Mouse (Mus musculus) MEL (cell line): Measurements from ENCODE around the gene Ly9. TPM values are rescaled to one million over a fixed set of nuclear protein-coding genes. Genes with fewer than 3 reads are reported as not detected.

Experiments
- DNase-seq: peaks from one replicate; pipeline ENCODE4 v3.0.0; 2011; ENCODE audit warnings: low read depth, low spot score
- H3K27ac ChIP-seq: 2 replicates; pipeline ENCODE4 v1.5.1; 2012; ENCODE audit warnings: low read depth, mild to moderate bottlenecking, control low read depth, low read length, moderate library complexity; ENCODE audit not compliant: control insufficient read depth
- H3K27me3 ChIP-seq, 2 experiments: fragments of 150-350 bp in 1 of 2; sonication (generic) in 1 of 2; 2 replicates each; pipeline ENCODE4 v1.6.1; 2012; ENCODE audit warnings: low read length in 2 of 2, mild to moderate bottlenecking in 2 of 2, improper control_type of control experiment in 1 of 2, moderate library complexity in 1 of 2; ENCODE audit not compliant: insufficient read depth in 2 of 2, control insufficient read depth in 1 of 2
- H3K36me3 ChIP-seq, 2 experiments: 2 replicates each; pipeline ENCODE4 v1.6.1; 2012 to 2014; ENCODE audit warnings: low read length in 2 of 2, improper control_type of control experiment in 1 of 2, inconsistent platforms in 1 of 2, mild to moderate bottlenecking in 1 of 2; ENCODE audit not compliant: insufficient read depth in 2 of 2, control insufficient read depth in 1 of 2
- H3K4me1 ChIP-seq, 2 experiments: fragments of 150-350 bp in 1 of 2; sonication (generic) in 1 of 2; 2 replicates each; pipeline ENCODE4 v1.6.1; 2012; ENCODE audit warnings: low read length in 2 of 2, improper control_type of control experiment in 1 of 2, mild to moderate bottlenecking in 1 of 2; ENCODE audit not compliant: insufficient read depth in 2 of 2, control insufficient read depth in 1 of 2
- H3K4me3 ChIP-seq, 2 experiments: fragments of 150-350 bp in 1 of 2; sonication (generic) in 1 of 2; 2 replicates each; pipeline ENCODE4 v1.5.1; 2012; ENCODE audit warnings: low read depth in 2 of 2, low read length in 2 of 2, mild to moderate bottlenecking in 2 of 2, moderate library complexity in 2 of 2, control low read depth in 1 of 2, improper control_type of control experiment in 1 of 2; ENCODE audit not compliant: control insufficient read depth in 1 of 2, insufficient read depth in 1 of 2
- H3K79me2 ChIP-seq: 2 replicates; pipeline ENCODE4 v1.6.1; 2012; ENCODE audit warnings: mild to moderate bottlenecking, low read length, moderate library complexity; ENCODE audit not compliant: control insufficient read depth, poor library complexity, insufficient read depth
- H3K9ac ChIP-seq: 2 replicates; pipeline ENCODE4 v1.6.1; 2012; ENCODE audit warnings: low read depth, mild to moderate bottlenecking, control low read depth, low read length, moderate library complexity; ENCODE audit not compliant: control insufficient read depth, poor library complexity, severe bottlenecking
- H3K9me3 ChIP-seq: fragments of 150-350 bp; sonication (generic); replicated peaks from 2 replicates; pipeline ENCODE4 v1.6.1; 2012; ENCODE audit warnings: mild to moderate bottlenecking, low read length, improper control_type of control experiment, moderate library complexity; ENCODE audit not compliant: insufficient read depth
- BHLHE40 ChIP-seq: IDR thresholded peaks from 2 replicates; pipeline ENCODE4 v1.6.1; 2012; ENCODE audit warnings: low read depth, mild to moderate bottlenecking, inconsistent platforms, low read length, improper control_type of control experiment, borderline replicate concordance
- CHD1 ChIP-seq: IDR thresholded peaks from 2 replicates; pipeline ENCODE4 v1.6.1; 2012; ENCODE audit warnings: low read depth, mild to moderate bottlenecking, inconsistent platforms, low read length, improper control_type of control experiment
- CHD2 ChIP-seq: IDR thresholded peaks from 2 replicates; pipeline ENCODE4 v1.6.1; 2011; ENCODE audit warnings: low read length, improper control_type of control experiment
- CTCF ChIP-seq, 3 experiments: IDR thresholded peaks in 2 of 3; conservative IDR thresholded peaks in 1 of 3; 2 replicates each; pipeline ENCODE4 v1.5.1; 2011 to 2012; ENCODE audit warnings: low read length in 3 of 3, low read depth in 2 of 3, mild to moderate bottlenecking in 2 of 3, improper control_type of control experiment in 1 of 3, inconsistent platforms in 1 of 3, mixed read lengths in 1 of 3, moderate library complexity in 1 of 3; ENCODE audit not compliant: control insufficient read depth in 1 of 3, insufficient read depth in 1 of 3, poor library complexity in 1 of 3, severe bottlenecking in 1 of 3
- ELF1 ChIP-seq: IDR thresholded peaks from 2 replicates; pipeline ENCODE4 v1.6.1; 2014; ENCODE audit warnings: low read depth, mild to moderate bottlenecking, inconsistent platforms, low read length, improper control_type of control experiment, moderate library complexity
- ETS1 ChIP-seq: IDR thresholded peaks from 2 replicates; pipeline ENCODE4 v1.6.1; 2012; ENCODE audit warnings: low read depth, mild to moderate bottlenecking, inconsistent platforms, low read length, improper control_type of control experiment, moderate library complexity
- GABPA ChIP-seq: IDR thresholded peaks from 2 replicates; pipeline ENCODE4 v1.6.1; 2012; ENCODE audit warnings: low read depth, mild to moderate bottlenecking, inconsistent platforms, low read length, improper control_type of control experiment, moderate library complexity
- GATA1 ChIP-seq: IDR thresholded peaks from 2 replicates; pipeline ENCODE4 v1.6.1; 2011; ENCODE audit warnings: low read depth, low read length, improper control_type of control experiment
- KAT2A ChIP-seq: conservative IDR thresholded peaks from 2 replicates; pipeline ENCODE4 v1.6.1; 2012; ENCODE audit warnings: low read depth, low read length, improper control_type of control experiment, inconsistent platforms
- MAFK ChIP-seq: IDR thresholded peaks from 2 replicates; pipeline ENCODE4 v1.6.1; 2011; ENCODE audit warnings: low read depth, mild to moderate bottlenecking, low read length, improper control_type of control experiment, borderline replicate concordance
- MAX ChIP-seq: IDR thresholded peaks from 2 replicates; pipeline ENCODE4 v1.6.1; 2011; ENCODE audit warnings: low read length, improper control_type of control experiment
- MEF2A ChIP-seq: IDR thresholded peaks from 2 replicates; pipeline ENCODE4 v1.6.1; 2014; ENCODE audit warnings: low read depth, mild to moderate bottlenecking, inconsistent platforms, low read length, improper control_type of control experiment; ENCODE audit not compliant: poor library complexity, insufficient replicate concordance, severe bottlenecking; ENCODE audit errors: extremely low read depth
- MXI1 ChIP-seq: IDR thresholded peaks from 2 replicates; pipeline ENCODE4 v1.6.1; 2011; ENCODE audit warnings: mild to moderate bottlenecking, low read depth, low read length, improper control_type of control experiment
- MYB ChIP-seq: IDR thresholded peaks from 2 replicates; pipeline ENCODE4 v1.6.1; 2011; ENCODE audit warnings: mild to moderate bottlenecking, low read depth, low read length, improper control_type of control experiment
- NELFE ChIP-seq: IDR thresholded peaks from 2 replicates; pipeline ENCODE4 v1.6.1; 2011; ENCODE audit warnings: low read depth, low read length, improper control_type of control experiment
- POLR2A ChIP-seq, 2 experiments: IDR thresholded peaks; 2 replicates each; pipeline ENCODE4 v1.6.1; 2011 to 2012; ENCODE audit warnings: low read length in 2 of 2, mild to moderate bottlenecking in 2 of 2, control low read depth in 1 of 2, improper control_type of control experiment in 1 of 2, low read depth in 1 of 2, moderate library complexity in 1 of 2; ENCODE audit not compliant: control insufficient read depth in 1 of 2, insufficient read depth in 1 of 2, poor library complexity in 1 of 2
- POLR2AphosphoS2 ChIP-seq: IDR thresholded peaks from 2 replicates; pipeline ENCODE4 v1.6.1; 2011; ENCODE audit warnings: low read length, improper control_type of control experiment
- POLR2AphosphoS5 ChIP-seq: IDR thresholded peaks from 2 replicates; pipeline ENCODE4 v1.6.1; 2012; ENCODE audit warnings: low read depth, borderline replicate concordance, mild to moderate bottlenecking, inconsistent platforms, low read length, moderate library complexity, mixed read lengths
- RAD21 ChIP-seq: IDR thresholded peaks from 2 replicates; pipeline ENCODE4 v1.6.1; 2011; ENCODE audit warnings: mild to moderate bottlenecking, low read depth, low read length, improper control_type of control experiment
- RCOR1 ChIP-seq: IDR thresholded peaks from 2 replicates; pipeline ENCODE4 v1.6.1; 2012; ENCODE audit warnings: low read depth, mild to moderate bottlenecking, inconsistent platforms, low read length, improper control_type of control experiment
- SMC3 ChIP-seq: IDR thresholded peaks from 2 replicates; pipeline ENCODE4 v1.6.1; 2011; ENCODE audit warnings: low read depth, low read length, improper control_type of control experiment
- TBP ChIP-seq: IDR thresholded peaks from 2 replicates; pipeline ENCODE4 v1.8.0; 2011; ENCODE audit warnings: low read depth, low read length, improper control_type of control experiment
- TCF12 ChIP-seq: IDR thresholded peaks from 2 replicates; pipeline ENCODE4 v1.6.1; 2014; ENCODE audit warnings: low read depth, mild to moderate bottlenecking, inconsistent platforms, low read length, improper control_type of control experiment, moderate library complexity
- UBTF ChIP-seq: IDR thresholded peaks from 2 replicates; pipeline ENCODE4 v1.6.1; 2012; ENCODE audit warnings: low read depth, mild to moderate bottlenecking, inconsistent platforms, low read length, improper control_type of control experiment, moderate library complexity, borderline replicate concordance; ENCODE audit not compliant: insufficient read depth
- USF1 ChIP-seq: IDR thresholded peaks from 2 replicates; pipeline ENCODE4 v1.6.1; 2014; ENCODE audit warnings: low read depth, mild to moderate bottlenecking, inconsistent platforms, low read length, improper control_type of control experiment, moderate library complexity
- USF2 ChIP-seq, 2 experiments: IDR thresholded peaks; 2 replicates each; pipeline ENCODE4 v1.6.1; 2011 to 2012; ENCODE audit warnings: improper control_type of control experiment in 2 of 2, low read length in 2 of 2, borderline replicate concordance in 1 of 2, inconsistent platforms in 1 of 2, low read depth in 1 of 2, mild to moderate bottlenecking in 1 of 2; ENCODE audit not compliant: insufficient read depth in 1 of 2
- ZC3H11A ChIP-seq: IDR thresholded peaks from 2 replicates; pipeline ENCODE4 v1.6.1; 2012; ENCODE audit warnings: low read depth, mild to moderate bottlenecking, inconsistent platforms, low read length, improper control_type of control experiment
- ZMIZ1 ChIP-seq: IDR thresholded peaks from 2 replicates; pipeline ENCODE4 v1.6.1; 2012; ENCODE audit warnings: low read depth, mild to moderate bottlenecking, inconsistent platforms, low read length, improper control_type of control experiment, moderate library complexity
- ZNF384 ChIP-seq: IDR thresholded peaks from 2 replicates; pipeline ENCODE4 v1.6.1; 2012; ENCODE audit warnings: low read depth, mild to moderate bottlenecking, inconsistent platforms, low read length, improper control_type of control experiment
- polyA plus RNA-seq, 2 experiments: library from polyadenylated mRNA; stranded (reverse) in 1 of 2; unstranded in 1 of 2; fragments of >175 nt in 1 of 2; fragments of >200 nt in 1 of 2; gene quantifications; 2 replicates each; pipeline versions ENCODE4 v1.2.1 to v1.2.4; 2012; ENCODE audit warnings: low replicate concordance in 2 of 2, low read depth in 1 of 2; ENCODE audit not compliant: insufficient read length in 2 of 2, insufficient read depth in 1 of 2, missing spikeins in 1 of 2
- total RNA-seq: library from RNA; depleted of rRNA; stranded (reverse); fragments of 300-350 nt; gene quantifications from 2 replicates; pipeline ENCODE4 v1.2.3, GENCODE M21; 2012

The Ly9 gene
- total and polyA plus RNA-seq, 3 experiments, result 0.25 TPM; not detected in 2

- H3K36me3 ChIP-seq, result no peaks in the 10 kb centered on the region
- no peak overlapping the region for H3K4me3 ChIP-seq
- H3K9ac ChIP-seq, result no peak overlapping the region
- H3K27me3 ChIP-seq, result no peaks in the 10 kb centered on the region
- TF ChIP-seq ETS1 (no peak), KAT2A (no peak), POLR2A (IDR thresholded peaks at IDR 0.05; ENCODE audit: control insufficient read depth in 1 of 2, insufficient read depth in 1 of 2, low read depth in 1 of 2, low read length in 2 of 2, poor library complexity in 1 of 2) (no peak), MYB (no peak), CTCF (IDR thresholded peaks at IDR 0.05 in 2 of 3, conservative IDR thresholded peaks at IDR 0.05 in 1 of 3; ENCODE audit: control insufficient read depth in 1 of 3, insufficient read depth in 1 of 3, low read depth in 2 of 3, low read length in 3 of 3, poor library complexity in 1 of 3, severe bottlenecking in 1 of 3) (peak; percentile 50 to 78 (median 63)), ZNF384 (no peak), USF2 (IDR thresholded peaks at IDR 0.05; ENCODE audit: borderline replicate concordance in 1 of 2, insufficient read depth in 1 of 2, low read depth in 1 of 2, low read length in 2 of 2) (no peak), POLR2AphosphoS5 (no peak), ELF1 (no peak), POLR2AphosphoS2 (no peak), USF1 (no peak), ZC3H11A (peak; percentile 48), GABPA (no peak), NELFE (no peak), CHD2 (no peak), TBP (no peak), RCOR1 (no peak), CHD1 (no peak), TCF12 (no peak), SMC3 (peak; percentile 69), MAFK (no peak), RAD21 (peak; percentile 57), MXI1 (no peak)
- no peaks in the 10 kb centered on the region for H3K79me2 ChIP-seq
- no peaks in the 10 kb centered on the region for H3K9me3 ChIP-seq
- peak; percentile 68 for DNase-seq
- no peak overlapping the region for H3K27ac ChIP-seq
- H3K4me1 ChIP-seq, result no peaks in the 10 kb centered on the region
Observed at GRCm38 (mm10) chr1:171610026-171610425, 2.8 kb upstream of the Ly9 start.

DNA sequence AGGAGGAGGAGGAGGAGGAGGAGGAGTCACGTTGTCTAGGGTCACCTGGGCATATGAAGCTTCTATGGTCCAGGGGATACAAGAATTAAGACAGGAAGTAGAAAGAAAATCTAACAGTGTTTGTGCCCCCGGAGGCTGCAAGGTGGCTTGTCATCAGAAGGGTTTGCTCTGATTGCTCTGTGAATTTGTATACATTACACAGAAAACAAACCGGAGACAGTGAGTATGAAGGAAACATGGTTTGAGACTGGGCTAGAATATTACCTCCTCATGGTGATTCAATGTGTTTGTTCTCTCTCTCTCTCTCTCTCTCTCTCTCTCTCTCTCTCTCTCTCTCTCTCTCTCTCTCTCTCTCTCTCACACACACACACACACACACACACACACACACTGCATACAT, 554 bp downstream of the Ly9 start:
- no peaks in the 10 kb centered on the region for H3K4me1 ChIP-seq
- H3K27me3 ChIP-seq, result peaks cover 0 to 1% of the 10 kb centered on the region in 2 experiments; a peak in 3 of 4 replicates
- no peak overlapping the region for H3K27ac ChIP-seq
- DNase-seq, result no peak
- no peaks in the 10 kb centered on the region for H3K9me3 ChIP-seq
- no peaks in the 10 kb centered on the region for H3K36me3 ChIP-seq
- TF ChIP-seq USF1, result no peak
- no peak for TF ChIP-seq MEF2A
- no peak for TF ChIP-seq RCOR1
- no peak for TF ChIP-seq GATA1
- TF ChIP-seq UBTF, result no peak
- TF ChIP-seq POLR2AphosphoS5, result no peak
- TF ChIP-seq ZMIZ1, result no peak
- TF ChIP-seq KAT2A, result no peak
- TF ChIP-seq NELFE, result no peak
- TF ChIP-seq ELF1, result no peak
- TF ChIP-seq CHD2, result no peak
- TF ChIP-seq MAX, result no peak
- no peak for TF ChIP-seq SMC3
- no peak for TF ChIP-seq BHLHE40
- TF ChIP-seq ETS1, result no peak
- no peak for TF ChIP-seq TBP
- no peak for TF ChIP-seq RAD21
- TF ChIP-seq POLR2AphosphoS2, result no peak
- H3K4me3 ChIP-seq, result no peak overlapping the region
- H3K79me2 ChIP-seq, result no peaks in the 10 kb centered on the region
- H3K9ac ChIP-seq, result no peak overlapping the region
